Mouse (Mus musculus): ENCODE measurements around the gene Zfp846.

- TF ChIP-seq USF1 (IDR thresholded peaks at IDR 0.05; ENCODE audit: low read depth) (no peak), POLR2A (IDR thresholded peaks at IDR 0.05; ENCODE audit: insufficient read length, low read depth) (peak; percentile 92), POLR2AphosphoS2 (IDR thresholded peaks at IDR 0.05; ENCODE audit: insufficient read length, low read depth) (peak; percentile 95), E2F4 (IDR thresholded peaks at IDR 0.05; ENCODE audit: insufficient read depth) (no peak), MAX (IDR thresholded peaks at IDR 0.05; ENCODE audit: low read depth) (no peak), MYOG (IDR thresholded peaks at IDR 0.05; ENCODE audit: control insufficient read depth in 1 of 3, insufficient read depth in 1 of 3, insufficient read length in 2 of 3, low read depth in 2 of 3) (no peak), TCF12 (IDR thresholded peaks at IDR 0.05; ENCODE audit: insufficient read depth, poor library complexity, severe bottlenecking) (no peak), TCF3 (IDR thresholded peaks at IDR 0.05; ENCODE audit: insufficient read length, low read depth) (no peak), CEBPB (IDR thresholded peaks at IDR 0.05; ENCODE audit: insufficient read depth, poor library complexity, severe bottlenecking) (no peak), SRF (IDR thresholded peaks at IDR 0.05; ENCODE audit: control insufficient read depth, insufficient read length, low read depth) (peak; percentile 49), REST (IDR thresholded peaks at IDR 0.05; ENCODE audit: insufficient read depth, insufficient read length) (no peak), MYOD1 (IDR thresholded peaks at IDR 0.05; ENCODE audit: control insufficient read depth in 1 of 3, insufficient read length in 2 of 3, low read depth in 2 of 3) (no peak)
Measured at GRCm38 (mm10) chr9:20651602-20652259, 70.6 kb downstream of the Zfp846 start, which contains the start of gene Pin1.
